Mouse (Mus musculus) kidney, adult 2 months (tissue): ENCODE measurements around the gene Hmcn1. TPM values are rescaled to one million over a fixed set of nuclear protein-coding genes. Genes with fewer than 3 reads are reported as not detected.

Experiments
- DNase-seq: peaks from one replicate; pipeline ENCODE4 v3.0.0; 2021
- H3K27ac ChIP-seq: fragments of 200-500 bp; 2 replicates; pipeline ENCODE4 v1.5.1; 2012; ENCODE audit warnings: low read depth, low read length, control low read depth, inconsistent platforms; ENCODE audit not compliant: insufficient read depth
- H3K27me3 ChIP-seq: fragments of 200-500 bp; replicated peaks from 2 replicates; pipeline ENCODE4 v1.6.1; 2012; ENCODE audit warnings: mild to moderate bottlenecking, moderate library complexity, low read length, inconsistent platforms; ENCODE audit not compliant: control insufficient read depth, insufficient read depth
- H3K36me3 ChIP-seq: fragments of 200-500 bp; 2 replicates; pipeline ENCODE4 v1.6.1; 2012; ENCODE audit warnings: mild to moderate bottlenecking, moderate library complexity, low read length, inconsistent platforms; ENCODE audit not compliant: control insufficient read depth, insufficient read depth
- H3K4me1 ChIP-seq: fragments of 200-500 bp; 2 replicates; pipeline ENCODE4 v1.6.1; 2011; ENCODE audit warnings: low read length; ENCODE audit not compliant: control insufficient read depth, insufficient read depth
- H3K4me3 ChIP-seq: fragments of 200-500 bp; 2 replicates; pipeline ENCODE4 v1.5.1; 2011; ENCODE audit warnings: mild to moderate bottlenecking, low read depth, low read length, control low read depth; ENCODE audit not compliant: insufficient read depth
- CTCF ChIP-seq: fragments of 200-500 bp; conservative IDR thresholded peaks from 2 replicates; pipeline ENCODE4 v1.5.1; 2011; ENCODE audit warnings: low read depth, mild to moderate bottlenecking, control low read depth, low read length, moderate library complexity, mixed read lengths; ENCODE audit not compliant: insufficient read depth, insufficient read length
- POLR2A ChIP-seq: fragments of 200-500 bp; IDR thresholded peaks from one replicate; pipeline ENCODE4 v1.6.1; 2011; ENCODE audit warnings: low read depth, low read length, control low read depth
- WGBS: fragments of 180-500 bp; shearing (Covaris S2); methylation state at CpG from one replicate; pipeline ENCODE4 v1.1.7; 2018; 5-methylcytosine and 5-hydroxymethylcytosine counted together
- polyA plus RNA-seq: library from polyadenylated mRNA; depleted of rRNA; stranded (reverse); fragments of >200 nt; gene quantifications from 2 replicates; pipeline ENCODE4 v1.2.3, GENCODE M21; 2012

Hmcn1 gene
- polyA plus RNA-seq, 1 experiment, result 1.7 TPM

- Histone ChIP-seq H3K4me3 (no peak overlapping the region), H3K27ac (no peak overlapping the region), H3K4me1 (no peaks in the 10 kb centered on the region; the same call in 1 of the 2 replicates), H3K27me3 (no peaks in the 10 kb centered on the region), H3K36me3 (no peaks in the 10 kb centered on the region)
- no peak for DNase-seq
- 82% methylated on average over 4 of the region's 4 CpGs for WGBS
- TF ChIP-seq CTCF (no peak), POLR2A (no peak)
Measured at GRCm38 (mm10) chr1:150877920-150878319, 115.3 kb downstream of the Hmcn1 start.

- Histone ChIP-seq H3K36me3 (no peaks in the 10 kb centered on the region), H3K27ac (no peak overlapping the region), H3K4me1 (no peaks in the 10 kb centered on the region; the same call in 1 of the 2 replicates), H3K4me3 (no peak overlapping the region), H3K27me3 (no peaks in the 10 kb centered on the region)
- no peak for DNase-seq
- no peak for TF ChIP-seq CTCF
- no peak for TF ChIP-seq POLR2A
- WGBS, result 78% methylated on average over 5 of the region's 5 CpGs
Measured at GRCm38 (mm10) chr1:150874025-150874424, 119.2 kb downstream of the Hmcn1 start.

GRCm38 (mm10) chr1:150873231-150873630 lies 120.0 kb downstream of the Hmcn1 start:
- H3K27me3 ChIP-seq, result no peaks in the 10 kb centered on the region
- no peak overlapping the region for H3K27ac ChIP-seq
- no peaks in the 10 kb centered on the region for H3K36me3 ChIP-seq
- TF ChIP-seq POLR2A (no peak), CTCF (no peak)
- 24% methylated on average over 6 of the region's 6 CpGs for WGBS
- H3K4me1 ChIP-seq, result no peaks in the 10 kb centered on the region; the same call in 1 of the 2 replicates
- no peak overlapping the region for H3K4me3 ChIP-seq
- DNase-seq, result peak; percentile 85

- no peak for DNase-seq
- TF ChIP-seq CTCF (no peak), POLR2A (no peak)
- H3K4me3 ChIP-seq, result no peak overlapping the region
- H3K27me3 ChIP-seq, result no peaks in the 10 kb centered on the region
- WGBS, result 87% methylated on average over 3 of the region's 3 CpGs
- no peak overlapping the region for H3K27ac ChIP-seq
- no peaks in the 10 kb centered on the region for H3K4me1 ChIP-seq
- no peaks in the 10 kb centered on the region for H3K36me3 ChIP-seq
Measured at GRCm38 (mm10) chr1:150872105-150872504, 121.1 kb downstream of the Hmcn1 start.

- Histone ChIP-seq H3K27ac (no peak overlapping the region), H3K36me3 (no peaks in the 10 kb centered on the region), H3K4me1 (no peaks in the 10 kb centered on the region), H3K27me3 (no peaks in the 10 kb centered on the region), H3K4me3 (no peak overlapping the region)
- TF ChIP-seq CTCF (no peak), POLR2A (no peak)
- no peak for DNase-seq
Measured at GRCm38 (mm10) chr1:150869189-150869588, 124.0 kb downstream of the Hmcn1 start.

GRCm38 (mm10) chr1:150866615-150867014 lies 126.6 kb downstream of the Hmcn1 start:
- WGBS, result 72% methylated on average over 5 of the region's 5 CpGs
- no peaks in the 10 kb centered on the region for H3K4me1 ChIP-seq
- no peaks in the 10 kb centered on the region for H3K36me3 ChIP-seq
- no peak overlapping the region for H3K27ac ChIP-seq
- DNase-seq, result no peak
- H3K27me3 ChIP-seq, result no peaks in the 10 kb centered on the region
- no peak overlapping the region for H3K4me3 ChIP-seq
- TF ChIP-seq CTCF (no peak), POLR2A (no peak)

- no peak for DNase-seq
- Histone ChIP-seq H3K4me1 (no peaks in the 10 kb centered on the region), H3K27me3 (no peaks in the 10 kb centered on the region), H3K27ac (no peak overlapping the region), H3K4me3 (no peak overlapping the region), H3K36me3 (no peaks in the 10 kb centered on the region)
- TF ChIP-seq POLR2A, result no peak
- TF ChIP-seq CTCF, result no peak
- 91% methylated on average over 2 of the region's 2 CpGs for WGBS
Measured at GRCm38 (mm10) chr1:150857779-150858178, 135.5 kb downstream of the Hmcn1 start.
